In the genomic region with DNA sequence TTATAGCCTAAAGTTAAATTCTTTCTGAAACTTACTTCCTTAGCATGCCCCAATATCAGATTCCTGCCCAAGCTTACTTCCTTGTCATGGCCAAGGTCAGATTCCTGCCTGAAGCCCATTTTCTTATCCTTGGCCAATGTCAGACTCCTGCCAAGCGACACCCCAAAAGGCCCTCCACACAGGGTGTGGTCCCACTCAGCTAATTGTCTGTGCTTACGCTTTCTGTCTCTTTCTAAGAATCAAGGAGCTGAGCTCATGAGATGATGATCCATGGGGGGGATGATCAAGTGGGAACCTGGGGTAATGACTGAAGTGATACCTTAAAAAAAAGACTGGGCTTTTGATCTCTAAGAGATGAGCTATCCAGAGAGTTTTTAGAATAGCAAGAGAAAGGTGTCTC, we compare ENCODE assay signal across 15 mouse cellular contexts.
"Had no signal": no experiment of that assay in that cellular context is flagged by ENCODE, and none has a peak within 500 bp of the region (broad histone marks: within the 10 kb centered on the region; RNA-seq: fewer than 3 reads in every experiment).

No protein-coding gene starts in this region.

- H3K27me3 ChIP-seq: midbrain, embryonic 13.5 days; midbrain, embryonic 15.5 days; neural tube, embryonic 12.5 days had no signal

- H3K27ac ChIP-seq: midbrain, embryonic 13.5 days; midbrain, embryonic 15.5 days; neural tube, embryonic 12.5 days had no signal

- H3K4me3 ChIP-seq: megakaryocyte, embryonic 14.5 days; midbrain, embryonic 13.5 days; midbrain, embryonic 15.5 days; neural tube, embryonic 12.5 days had no signal

- ATAC-seq: midbrain, embryonic 13.5 days; midbrain, embryonic 15.5 days had no signal

- DNase-seq: lung, adult 18-20 months; lung, embryonic 14.5 days; lung, postnatal 10 days; lung, postnatal 4 days; right cerebral cortex, postnatal 25 days; right cerebral cortex, postnatal 4 days; spleen, adult 18-20 months; thymus, adult 18-20 months; thymus, postnatal 14 days; thymus, postnatal 36 days had no signal

- H3K4me2 ChIP-seq: lung, embryonic 14.5 days; midbrain, embryonic 11.5 days; midbrain, embryonic 13.5 days; midbrain, embryonic 15.5 days; neural tube, embryonic 12.5 days had no signal

- H3K9me3 ChIP-seq: midbrain, embryonic 15.5 days; neural tube, embryonic 12.5 days had no signal

- H3K4me1 ChIP-seq: megakaryocyte, embryonic 14.5 days; midbrain, embryonic 13.5 days; midbrain, embryonic 15.5 days; neural tube, embryonic 12.5 days had no signal

- H3K9ac ChIP-seq: lung, embryonic 14.5 days; midbrain, embryonic 13.5 days; midbrain, embryonic 15.5 days; neural tube, embryonic 12.5 days had no signal

- H3K36me3 ChIP-seq: midbrain, embryonic 13.5 days; midbrain, embryonic 15.5 days; neural tube, embryonic 12.5 days had no signal
